Mouse (Mus musculus): ENCODE results near the gene Atp6v1e2. TPM values are rescaled to one million over a fixed set of nuclear protein-coding genes. Genes with fewer than 3 reads are reported as not detected.

Atp6v1e2 gene
- polyA plus RNA-seq, 1 experiment from 2014 or later: 0.14 TPM

DNA sequence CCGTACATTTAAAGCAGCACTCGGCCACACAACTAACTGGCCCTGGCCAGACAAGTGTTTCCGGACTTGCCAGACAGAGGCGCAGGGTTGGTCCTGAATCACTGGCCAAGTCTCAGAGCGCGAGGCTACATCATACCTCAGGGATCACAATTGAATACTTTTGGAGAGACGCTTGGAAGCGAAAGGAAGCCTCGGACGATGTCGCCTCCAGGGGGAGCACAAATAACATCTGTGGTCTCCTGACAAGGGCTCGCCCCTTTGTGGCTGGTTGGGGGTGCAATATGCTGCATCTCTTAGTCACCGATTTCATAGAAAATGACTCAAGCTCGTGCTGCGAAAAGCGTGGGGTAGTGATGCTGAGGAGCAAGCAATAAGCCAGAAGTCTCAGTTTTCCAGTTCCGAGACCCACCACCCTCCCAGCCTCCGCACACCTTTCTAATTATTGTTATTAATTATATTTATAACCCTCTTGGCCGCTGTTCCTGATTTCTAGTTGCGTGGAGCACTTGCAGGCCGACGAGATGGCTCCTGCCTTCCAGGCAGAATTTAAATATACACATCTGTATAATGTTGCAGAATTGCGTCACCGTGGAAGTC lies 14.7 kb upstream of the Atp6v1e2 start:
- Histone ChIP-seq H3K4me2 (peak overlapping the region; percentile 86), H3K9ac (ENCODE audit: low read length) (peak overlapping the region; percentile 88), H3K36me3 (ENCODE audit: control insufficient read depth, insufficient read depth, low read length) (no peaks in the 10 kb centered on the region), H3K27ac (ENCODE audit: low read depth, low read length) (peak overlapping the region; percentile 75), H3K27me3 (ENCODE audit: control insufficient read depth, insufficient read depth, low read length) (no peaks in the 10 kb centered on the region), H3K4me3 (ENCODE audit: low read depth, low read length) (peak overlapping the region; percentile 61), H3K4me1 (ENCODE audit: control insufficient read depth, insufficient read depth, low read length) (peaks cover 16% of the 10 kb centered on the region), H3K9me3 (ENCODE audit: control insufficient read depth, low read length) (no peaks in the 10 kb centered on the region)
- peak; percentile 98 for DNase-seq (ENCODE audit: low spot score, missing footprints)
- ATAC-seq (ENCODE audit: low FRiP score): peak; percentile 56
- WGBS: under 1% methylated on average over 24 of the region's 24 CpGs

DNA sequence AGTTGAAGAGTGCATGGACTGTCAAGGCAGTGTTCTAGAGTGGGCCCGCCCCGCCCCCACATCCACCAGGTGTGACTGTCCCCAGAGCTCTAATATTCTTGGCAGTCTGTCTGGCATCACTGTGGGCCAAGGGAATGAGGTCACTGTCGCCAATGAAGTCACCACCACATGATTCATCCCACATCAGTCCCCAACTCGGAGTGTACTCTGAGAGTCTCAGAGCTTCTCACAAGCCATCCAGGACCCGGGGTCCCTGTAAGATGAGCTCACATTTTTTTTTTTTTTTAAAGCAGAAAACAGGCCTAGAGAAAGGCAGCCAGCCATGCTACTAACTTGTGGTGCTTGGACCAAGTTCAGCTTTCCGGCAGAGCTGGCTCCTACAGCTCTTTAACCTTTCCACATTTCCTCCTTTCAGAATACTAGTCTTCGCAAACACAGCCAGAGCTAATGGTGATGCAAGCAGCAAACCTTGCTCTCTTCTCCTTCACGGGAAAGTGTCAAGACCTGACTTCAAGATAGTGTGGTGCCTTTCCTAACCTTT lies 13.7 kb upstream of the Atp6v1e2 start:
- H3K9me3 ChIP-seq (ENCODE audit: control insufficient read depth, low read length): no peaks in the 10 kb centered on the region
- no peaks in the 10 kb centered on the region for H3K36me3 ChIP-seq (ENCODE audit: control insufficient read depth, insufficient read depth, low read length)
- no peak overlapping the region for H3K9ac ChIP-seq (ENCODE audit: low read length)
- WGBS: 73% methylated on average over 8 of the region's 8 CpGs
- H3K27ac ChIP-seq (ENCODE audit: low read depth, low read length): no peak overlapping the region
- no peak overlapping the region for H3K4me2 ChIP-seq
- H3K4me1 ChIP-seq (ENCODE audit: control insufficient read depth, insufficient read depth, low read length): peaks cover 16% of the 10 kb centered on the region
- DNase-seq (ENCODE audit: low spot score, missing footprints) (no peak), ATAC-seq (ENCODE audit: low FRiP score) (no peak)
- no peak overlapping the region for H3K4me3 ChIP-seq (ENCODE audit: low read depth, low read length)
- H3K27me3 ChIP-seq (ENCODE audit: control insufficient read depth, insufficient read depth, low read length): no peaks in the 10 kb centered on the region

DNA sequence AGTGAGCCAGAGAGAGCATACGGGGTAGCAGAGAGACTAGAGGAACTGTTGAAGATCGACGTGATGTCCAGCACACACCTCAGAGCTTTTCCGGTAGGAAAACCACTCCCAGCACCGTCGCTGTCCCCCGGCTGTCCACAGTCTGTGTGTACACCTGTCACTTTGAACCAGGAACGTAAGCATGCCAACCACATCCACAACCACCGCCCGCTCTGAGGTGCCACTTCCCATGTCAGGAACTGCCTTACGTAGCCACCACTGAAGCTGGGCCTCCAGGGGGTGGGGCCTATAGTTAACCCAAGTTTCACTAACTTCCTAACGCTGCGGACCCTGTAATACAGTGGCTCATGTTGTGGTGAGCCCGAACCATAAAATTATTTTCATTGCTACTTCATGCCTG lies 10.3 kb upstream of the Atp6v1e2 start:
- no peak for ATAC-seq (ENCODE audit: low FRiP score)
- Histone ChIP-seq H3K4me3 (ENCODE audit: low read depth, low read length) (no peak overlapping the region), H3K27me3 (ENCODE audit: control insufficient read depth, insufficient read depth, low read length) (no peaks in the 10 kb centered on the region), H3K9ac (ENCODE audit: low read length) (no peak overlapping the region), H3K36me3 (ENCODE audit: control insufficient read depth, insufficient read depth, low read length) (no peaks in the 10 kb centered on the region), H3K4me2 (no peak overlapping the region), H3K9me3 (ENCODE audit: control insufficient read depth, low read length) (no peaks in the 10 kb centered on the region), H3K27ac (ENCODE audit: low read depth, low read length) (no peak overlapping the region), H3K4me1 (ENCODE audit: control insufficient read depth, insufficient read depth, low read length) (no peaks in the 10 kb centered on the region; the same call in 1 of the 2 replicates)
- WGBS: 89% methylated on average over 14 of the region's 14 CpGs
- no peak for DNase-seq (ENCODE audit: low spot score, missing footprints)

DNA sequence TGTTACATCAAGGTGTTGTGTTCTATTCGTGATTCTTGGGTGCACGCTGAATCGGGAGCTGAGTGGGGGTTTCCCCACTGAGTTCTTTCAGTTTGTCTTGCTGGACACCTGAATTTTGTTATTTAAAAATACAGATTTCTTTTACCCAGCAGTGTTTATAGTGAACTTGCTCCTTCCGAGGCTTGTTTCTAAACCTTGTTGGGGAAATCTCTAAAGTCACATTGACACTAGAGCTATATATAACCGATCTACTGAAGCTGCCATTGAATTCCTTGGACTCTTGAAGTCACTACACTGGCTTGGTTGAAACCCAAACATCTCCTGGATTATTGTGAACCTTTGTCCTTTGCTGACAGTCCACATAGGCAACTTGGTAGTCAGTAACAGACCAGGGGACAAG lies 9.5 kb upstream of the Atp6v1e2 start:
- DNase-seq (ENCODE audit: low spot score, missing footprints) (no peak), ATAC-seq (ENCODE audit: low FRiP score) (no peak)
- H3K36me3 ChIP-seq (ENCODE audit: control insufficient read depth, insufficient read depth, low read length): no peaks in the 10 kb centered on the region
- H3K4me3 ChIP-seq (ENCODE audit: low read depth, low read length): no peak overlapping the region
- 88% methylated on average over 5 of the region's 5 CpGs for WGBS
- no peak overlapping the region for H3K9ac ChIP-seq (ENCODE audit: low read length)
- no peak overlapping the region for H3K4me2 ChIP-seq
- H3K4me1 ChIP-seq (ENCODE audit: control insufficient read depth, insufficient read depth, low read length): no peaks in the 10 kb centered on the region; the same call in 1 of the 2 replicates
- no peaks in the 10 kb centered on the region for H3K27me3 ChIP-seq (ENCODE audit: control insufficient read depth, insufficient read depth, low read length)
- H3K27ac ChIP-seq (ENCODE audit: low read depth, low read length): no peak overlapping the region
- H3K9me3 ChIP-seq (ENCODE audit: control insufficient read depth, low read length): no peaks in the 10 kb centered on the region

DNA sequence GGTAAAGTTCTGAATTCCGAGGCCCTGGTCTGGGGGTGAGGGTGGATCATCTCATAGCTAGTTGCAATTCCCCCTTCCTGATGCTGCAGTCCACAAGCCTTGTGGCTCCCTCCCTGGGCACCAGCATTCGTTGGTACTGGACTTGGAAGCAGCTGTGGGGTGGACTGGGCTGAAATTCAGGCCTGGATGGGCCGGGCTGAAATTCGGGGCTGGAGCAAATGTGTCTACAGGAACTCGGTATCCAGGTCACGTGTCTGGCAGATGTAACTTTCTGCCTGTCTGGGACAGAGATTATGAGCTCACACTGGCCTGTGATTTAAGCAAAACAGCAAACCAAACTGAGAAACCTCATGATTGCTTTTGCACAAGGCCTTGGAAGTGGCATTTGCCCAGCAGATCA lies 1.1 kb upstream of the Atp6v1e2 start:
- Histone ChIP-seq H3K9ac (ENCODE audit: low read length) (no peak overlapping the region), H3K27ac (ENCODE audit: low read depth, low read length) (no peak overlapping the region), H3K9me3 (ENCODE audit: control insufficient read depth, low read length) (no peaks in the 10 kb centered on the region), H3K36me3 (ENCODE audit: control insufficient read depth, insufficient read depth, low read length) (no peaks in the 10 kb centered on the region), H3K4me3 (ENCODE audit: low read depth, low read length) (no peak overlapping the region), H3K4me1 (ENCODE audit: control insufficient read depth, insufficient read depth, low read length) (no peaks in the 10 kb centered on the region), H3K4me2 (no peak overlapping the region), H3K27me3 (ENCODE audit: control insufficient read depth, insufficient read depth, low read length) (no peaks in the 10 kb centered on the region)
- WGBS: 87% methylated on average over 6 of the region's 6 CpGs
- DNase-seq (ENCODE audit: low spot score, missing footprints): no peak
- 0 out of 2 replicates have a peak, but pooled peaks have one; percentile 4 for ATAC-seq (ENCODE audit: low FRiP score)

DNA sequence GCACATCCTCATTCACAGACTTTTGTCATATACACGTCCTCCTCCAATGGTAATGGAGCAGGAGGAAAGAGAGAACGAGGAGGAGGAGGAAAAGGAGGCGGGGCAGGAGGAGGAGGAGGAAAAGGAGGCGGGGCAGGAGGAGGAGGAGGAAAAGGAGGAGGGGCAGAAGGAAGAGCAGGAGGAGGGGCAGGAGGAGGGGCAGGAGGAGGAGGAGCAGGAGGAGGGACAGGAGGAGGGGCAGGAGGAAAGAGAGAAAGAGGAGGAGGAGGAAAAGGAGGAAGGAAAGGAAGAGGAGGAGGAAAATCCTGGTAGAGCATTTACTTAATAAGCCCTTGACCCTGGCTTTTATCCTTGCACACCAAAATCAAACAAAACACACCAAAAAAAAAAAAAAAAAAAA lies 1.6 kb downstream of the Atp6v1e2 start:
- 32% methylated on average over 4 of the region's 4 CpGs for WGBS
- no peak overlapping the region for H3K9ac ChIP-seq (ENCODE audit: low read length)
- H3K9me3 ChIP-seq (ENCODE audit: control insufficient read depth, low read length): no peaks in the 10 kb centered on the region
- no peaks in the 10 kb centered on the region for H3K36me3 ChIP-seq (ENCODE audit: control insufficient read depth, insufficient read depth, low read length)
- DNase-seq (ENCODE audit: low spot score, missing footprints) (no peak), ATAC-seq (ENCODE audit: low FRiP score) (no peak)
- H3K27me3 ChIP-seq (ENCODE audit: control insufficient read depth, insufficient read depth, low read length): no peaks in the 10 kb centered on the region
- no peak overlapping the region for H3K27ac ChIP-seq (ENCODE audit: low read depth, low read length)
- no peaks in the 10 kb centered on the region for H3K4me1 ChIP-seq (ENCODE audit: control insufficient read depth, insufficient read depth, low read length)
- no peak overlapping the region for H3K4me2 ChIP-seq
- no peak overlapping the region for H3K4me3 ChIP-seq (ENCODE audit: low read depth, low read length)

DNA sequence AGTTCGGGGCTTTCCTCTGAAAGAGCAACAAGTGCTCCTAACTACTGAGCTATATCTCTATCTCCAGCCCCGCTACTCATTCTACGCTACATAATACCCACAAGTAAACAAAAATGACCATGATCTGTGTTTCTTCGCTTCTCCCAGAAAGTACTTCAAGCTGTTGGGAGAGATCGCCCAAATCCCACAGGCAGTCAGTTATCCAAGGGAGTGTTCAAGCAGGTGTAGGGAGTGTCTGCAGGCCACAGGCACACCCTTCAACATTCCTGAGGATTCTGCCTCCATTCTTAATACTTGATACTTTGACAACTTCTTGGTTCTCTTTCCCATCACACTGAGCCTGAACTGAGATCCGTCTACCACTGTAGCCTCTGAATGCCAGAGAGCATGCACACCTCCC lies 4.5 kb downstream of the Atp6v1e2 start:
- H3K36me3 ChIP-seq (ENCODE audit: control insufficient read depth, insufficient read depth, low read length): no peaks in the 10 kb centered on the region
- H3K4me2 ChIP-seq: no peak overlapping the region
- 91% methylated on average over 6 of the region's 6 CpGs for WGBS
- no peaks in the 10 kb centered on the region for H3K9me3 ChIP-seq (ENCODE audit: control insufficient read depth, low read length)
- H3K27me3 ChIP-seq (ENCODE audit: control insufficient read depth, insufficient read depth, low read length): no peaks in the 10 kb centered on the region
- ATAC-seq (ENCODE audit: low FRiP score) (no peak), DNase-seq (ENCODE audit: low spot score, missing footprints) (no peak)
- no peak overlapping the region for H3K4me3 ChIP-seq (ENCODE audit: low read depth, low read length)
- H3K4me1 ChIP-seq (ENCODE audit: control insufficient read depth, insufficient read depth, low read length): peaks cover under 1% of the 10 kb centered on the region; the same call in 1 of the 2 replicates
- no peak overlapping the region for H3K27ac ChIP-seq (ENCODE audit: low read depth, low read length)
- no peak overlapping the region for H3K9ac ChIP-seq (ENCODE audit: low read length)

DNA sequence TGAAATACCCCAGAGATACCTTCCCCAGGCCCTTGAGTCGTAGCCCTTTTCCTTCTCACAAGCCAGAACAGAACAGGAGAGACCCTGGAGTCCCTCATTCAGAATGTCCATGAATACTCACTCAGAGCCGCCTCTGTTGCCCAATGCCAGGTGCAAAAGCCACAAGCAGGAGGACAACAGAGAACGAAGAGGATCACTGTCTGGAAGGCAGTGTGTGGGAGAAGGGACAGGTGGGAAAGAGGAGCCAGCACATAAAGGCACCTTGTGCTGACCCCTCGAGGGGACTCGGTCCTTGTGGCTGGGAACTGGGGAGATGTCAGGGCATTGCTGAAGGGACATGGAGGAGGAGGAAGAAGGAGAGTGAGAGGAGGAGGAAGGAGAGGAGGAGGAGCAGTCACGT lies 5.6 kb downstream of the Atp6v1e2 start:
- no peaks in the 10 kb centered on the region for H3K9me3 ChIP-seq (ENCODE audit: control insufficient read depth, low read length)
- no peaks in the 10 kb centered on the region for H3K36me3 ChIP-seq (ENCODE audit: control insufficient read depth, insufficient read depth, low read length)
- no peak overlapping the region for H3K4me3 ChIP-seq (ENCODE audit: low read depth, low read length)
- DNase-seq (ENCODE audit: low spot score, missing footprints): no peak
- H3K27me3 ChIP-seq (ENCODE audit: control insufficient read depth, insufficient read depth, low read length): no peaks in the 10 kb centered on the region
- 64% methylated on average over 6 of the region's 6 CpGs for WGBS
- no peak overlapping the region for H3K27ac ChIP-seq (ENCODE audit: low read depth, low read length)
- H3K4me2 ChIP-seq: no peak overlapping the region
- ATAC-seq (ENCODE audit: low FRiP score): no peak
- peaks cover 2% of the 10 kb centered on the region for H3K4me1 ChIP-seq (ENCODE audit: control insufficient read depth, insufficient read depth, low read length)
- no peak overlapping the region for H3K9ac ChIP-seq (ENCODE audit: low read length)

DNA sequence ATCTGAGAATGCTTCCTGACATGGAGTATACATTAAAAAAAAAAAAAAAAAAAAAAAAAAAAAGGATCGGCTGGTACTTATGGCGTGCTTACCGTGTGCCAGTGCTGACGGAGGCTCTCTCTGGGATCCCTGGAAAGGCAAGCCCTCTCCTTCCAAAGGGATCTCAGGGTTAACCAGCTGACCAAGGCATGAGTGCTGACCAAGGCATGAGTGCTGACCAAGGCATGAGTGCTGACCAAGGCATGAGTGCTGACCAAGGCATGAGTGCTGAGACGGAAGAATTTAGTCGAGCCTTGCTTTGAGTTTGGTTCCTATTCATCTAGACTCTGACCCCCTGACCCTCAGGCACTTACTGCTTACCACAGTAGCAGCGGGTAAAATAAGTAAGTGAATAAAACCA lies 9.0 kb downstream of the Atp6v1e2 start:
- no peaks in the 10 kb centered on the region for H3K9me3 ChIP-seq (ENCODE audit: control insufficient read depth, low read length)
- H3K9ac ChIP-seq (ENCODE audit: low read length): no peak overlapping the region
- DNase-seq (ENCODE audit: low spot score, missing footprints): no peak
- H3K4me2 ChIP-seq: no peak overlapping the region
- H3K27me3 ChIP-seq (ENCODE audit: control insufficient read depth, insufficient read depth, low read length): no peaks in the 10 kb centered on the region; the same call in 1 of the 2 replicates
- H3K27ac ChIP-seq (ENCODE audit: low read depth, low read length): no peak overlapping the region
- no peak overlapping the region for H3K4me3 ChIP-seq (ENCODE audit: low read depth, low read length)
- no peak for ATAC-seq (ENCODE audit: low FRiP score)
- 65% methylated on average over 7 of the region's 7 CpGs for WGBS
- no peaks in the 10 kb centered on the region for H3K36me3 ChIP-seq (ENCODE audit: control insufficient read depth, insufficient read depth, low read length)
- H3K4me1 ChIP-seq (ENCODE audit: control insufficient read depth, insufficient read depth, low read length): peaks cover 2% of the 10 kb centered on the region
